Mouse (Mus musculus) WW6 (cell line): ENCODE measurements around the gene Ripor2.

ENCODE experiments used
- DNase-seq: peaks from one replicate; pipeline ENCODE4 v3.0.0-alpha.2; 2013; ENCODE audit warnings: low read depth, low spot score

Gene Ripor2

DNA sequence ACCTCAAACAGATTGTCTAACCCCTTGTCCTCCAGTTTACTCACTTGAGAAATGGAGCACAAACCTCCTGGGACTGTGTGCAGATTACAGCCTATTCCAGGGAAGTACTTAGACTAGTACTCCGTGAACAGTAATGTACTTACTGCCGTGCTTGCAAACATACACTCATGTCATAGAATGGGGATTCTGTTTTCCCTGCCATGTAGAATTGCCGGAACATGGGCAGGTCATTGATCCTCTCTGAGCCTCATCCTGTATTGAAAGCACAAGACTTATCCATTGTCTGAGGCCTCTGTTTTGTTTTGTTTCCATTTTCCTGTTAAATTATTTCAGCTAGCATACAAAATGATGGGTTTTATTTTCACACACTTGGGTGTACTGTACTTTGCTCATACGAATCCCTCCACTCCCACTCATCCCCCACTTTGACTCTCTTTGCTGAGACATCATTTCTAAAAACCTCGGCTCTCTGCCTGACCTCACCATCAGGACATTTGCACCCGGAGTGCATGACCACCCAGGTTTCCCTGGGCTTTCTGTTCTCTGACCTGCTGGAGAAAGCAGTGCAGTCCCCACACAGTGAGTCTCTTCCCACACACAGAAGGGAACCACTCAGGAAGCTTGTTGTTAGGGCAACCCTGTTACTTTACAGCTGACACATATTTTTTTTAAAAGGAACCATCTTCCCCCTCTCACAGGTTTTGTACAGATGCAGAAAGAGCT is 35.2 kb downstream of the Ripor2 start:
- DNase-seq: no peak

GRCm38 (mm10) chr13:24617799-24618130 is 35.8 kb downstream of the Ripor2 start:
- DNase-seq: no peak

DNA sequence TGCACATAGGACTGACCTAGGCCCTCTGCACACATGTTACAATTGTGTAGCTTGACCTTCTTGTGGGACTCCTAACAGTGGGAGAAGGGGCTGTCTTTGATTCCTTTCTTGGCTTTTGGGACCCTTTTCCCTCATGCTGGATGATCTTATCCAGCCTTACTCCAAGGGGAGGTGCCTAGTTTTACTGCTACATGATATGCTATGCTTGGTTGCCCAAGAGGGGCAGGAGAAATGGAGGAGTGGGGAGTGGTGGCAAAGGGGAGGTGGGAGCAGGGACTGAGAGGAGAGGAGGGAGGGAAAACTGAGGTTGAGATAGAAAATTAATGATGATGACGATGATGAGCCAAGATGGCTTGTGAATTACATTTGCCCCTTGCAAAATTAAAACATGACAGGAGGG is 37.7 kb downstream of the Ripor2 start:
- DNase-seq: no peak

DNA sequence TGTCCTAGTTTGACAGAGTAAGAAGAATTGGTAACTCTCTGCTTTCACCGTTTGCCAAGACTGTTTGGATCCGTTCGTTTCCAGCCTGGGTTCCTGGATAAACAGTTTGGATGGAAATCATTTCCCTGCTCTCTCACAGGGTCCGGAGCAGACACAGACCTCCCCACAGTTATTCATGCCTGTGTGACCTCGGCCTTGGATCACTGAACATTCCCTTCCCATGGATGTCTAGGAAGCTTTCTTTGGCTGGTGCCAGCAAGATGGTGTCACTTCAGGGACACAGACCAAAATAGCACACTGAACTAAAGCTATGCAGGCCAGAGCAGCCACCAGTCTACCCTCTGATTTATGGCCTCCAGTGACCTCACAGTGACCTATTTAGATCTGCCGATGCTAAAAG is 38.5 kb downstream of the Ripor2 start:
- no peak for DNase-seq

- DNase-seq: no peak
These were observed 41.6 kb downstream of the Ripor2 start for GRCm38 (mm10) chr13:24623631-24624030.

GRCm38 (mm10) chr13:24625071-24625470 is 43.1 kb downstream of the Ripor2 start:
- DNase-seq: no peak

GRCm38 (mm10) chr13:24626698-24627436 is 44.9 kb downstream of the Ripor2 start:
- DNase-seq: no peak

DNA sequence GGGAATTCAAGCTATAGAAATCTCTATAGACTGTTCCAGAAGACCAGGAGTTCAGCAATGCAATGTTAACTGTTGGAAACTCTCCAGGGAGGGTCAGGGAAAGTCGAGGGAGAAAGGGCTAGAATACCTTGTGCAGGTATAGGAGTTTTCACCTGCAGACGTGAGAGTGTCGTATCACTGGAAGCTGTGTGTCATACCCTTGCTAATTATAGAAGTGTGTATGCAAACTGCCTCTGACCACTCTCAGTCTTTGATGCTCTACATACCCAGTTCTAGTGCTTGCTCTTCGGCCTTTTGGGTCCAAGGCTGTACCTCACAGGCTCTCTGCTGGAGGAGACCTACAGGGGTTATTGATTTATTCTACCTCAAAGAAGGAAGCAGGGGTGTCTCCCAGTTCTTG is 46.2 kb downstream of the Ripor2 start:
- DNase-seq: no peak

- DNase-seq: no peak
These were observed 47.2 kb downstream of the Ripor2 start for GRCm38 (mm10) chr13:24629073-24629621.

- DNase-seq: no peak
These were observed 48.4 kb downstream of the Ripor2 start for GRCm38 (mm10) chr13:24630364-24630763.

DNA sequence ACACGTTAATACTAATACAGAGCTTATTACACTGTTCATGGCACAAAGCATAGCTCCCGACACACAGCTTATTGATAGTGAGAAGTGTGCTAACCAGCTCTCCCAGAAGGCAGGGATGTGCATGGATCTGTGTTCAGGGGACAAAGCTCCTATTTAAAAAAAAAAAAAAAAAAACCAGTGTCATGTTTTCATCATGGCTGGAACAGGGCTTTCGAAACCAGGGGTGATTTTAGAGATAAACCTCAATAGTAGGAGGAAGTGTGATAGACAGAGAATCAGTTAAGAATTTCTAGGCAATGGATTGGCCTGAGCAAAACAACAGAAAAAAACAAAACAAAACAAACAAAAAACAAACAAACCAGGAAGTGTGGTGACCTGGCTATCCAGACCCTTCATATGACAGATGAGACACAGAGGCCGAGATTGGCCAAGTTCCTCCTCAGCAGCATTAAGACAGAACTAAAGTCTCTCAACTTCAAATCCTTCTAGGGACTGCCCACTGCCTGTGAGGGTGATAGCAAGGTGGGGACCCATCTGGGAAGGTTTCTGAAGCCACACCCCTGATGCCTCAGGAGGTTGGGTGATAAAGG is 51.1 kb downstream of the Ripor2 start:
- DNase-seq: no peak

DNA sequence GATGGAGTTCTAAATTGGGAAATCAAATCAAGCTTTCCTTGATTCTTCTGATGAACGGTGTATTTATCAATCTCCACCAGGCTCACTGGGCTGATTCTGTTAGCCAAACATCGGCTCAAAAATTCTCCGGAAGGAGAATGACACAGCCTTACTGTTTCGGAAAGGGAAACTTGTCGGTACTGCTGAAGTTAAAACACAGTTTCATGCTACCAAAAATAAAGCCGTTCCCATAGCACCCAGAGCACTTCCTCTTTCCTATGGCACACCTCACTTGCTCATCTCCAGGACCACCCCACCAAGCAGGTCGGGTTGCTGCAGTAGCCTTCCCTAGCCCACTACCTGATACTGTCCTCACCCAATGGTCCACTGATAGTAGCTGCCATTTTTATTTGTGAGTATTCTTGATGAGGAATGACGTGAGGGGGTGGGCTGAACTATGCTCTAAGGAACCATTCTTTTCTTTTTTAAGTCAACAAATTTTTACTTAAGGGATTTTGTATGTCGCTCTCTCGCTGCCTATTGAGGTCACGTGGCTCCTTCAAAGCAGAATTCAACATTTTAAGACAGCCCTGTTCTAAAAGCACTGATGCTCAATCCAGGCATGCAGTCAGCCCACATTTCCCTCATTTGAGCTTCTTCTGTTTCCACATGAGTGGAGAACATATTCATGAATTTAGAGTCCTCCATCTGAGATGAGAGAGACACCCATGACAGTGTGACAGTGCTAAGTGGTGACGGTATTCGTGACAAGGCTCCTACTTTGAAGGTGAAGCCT is 52.5 kb downstream of the Ripor2 start:
- no peak for DNase-seq

- peak; percentile 16 for DNase-seq
These were observed 56.6 kb downstream of the Ripor2 start for GRCm38 (mm10) chr13:24638371-24639214.

DNA sequence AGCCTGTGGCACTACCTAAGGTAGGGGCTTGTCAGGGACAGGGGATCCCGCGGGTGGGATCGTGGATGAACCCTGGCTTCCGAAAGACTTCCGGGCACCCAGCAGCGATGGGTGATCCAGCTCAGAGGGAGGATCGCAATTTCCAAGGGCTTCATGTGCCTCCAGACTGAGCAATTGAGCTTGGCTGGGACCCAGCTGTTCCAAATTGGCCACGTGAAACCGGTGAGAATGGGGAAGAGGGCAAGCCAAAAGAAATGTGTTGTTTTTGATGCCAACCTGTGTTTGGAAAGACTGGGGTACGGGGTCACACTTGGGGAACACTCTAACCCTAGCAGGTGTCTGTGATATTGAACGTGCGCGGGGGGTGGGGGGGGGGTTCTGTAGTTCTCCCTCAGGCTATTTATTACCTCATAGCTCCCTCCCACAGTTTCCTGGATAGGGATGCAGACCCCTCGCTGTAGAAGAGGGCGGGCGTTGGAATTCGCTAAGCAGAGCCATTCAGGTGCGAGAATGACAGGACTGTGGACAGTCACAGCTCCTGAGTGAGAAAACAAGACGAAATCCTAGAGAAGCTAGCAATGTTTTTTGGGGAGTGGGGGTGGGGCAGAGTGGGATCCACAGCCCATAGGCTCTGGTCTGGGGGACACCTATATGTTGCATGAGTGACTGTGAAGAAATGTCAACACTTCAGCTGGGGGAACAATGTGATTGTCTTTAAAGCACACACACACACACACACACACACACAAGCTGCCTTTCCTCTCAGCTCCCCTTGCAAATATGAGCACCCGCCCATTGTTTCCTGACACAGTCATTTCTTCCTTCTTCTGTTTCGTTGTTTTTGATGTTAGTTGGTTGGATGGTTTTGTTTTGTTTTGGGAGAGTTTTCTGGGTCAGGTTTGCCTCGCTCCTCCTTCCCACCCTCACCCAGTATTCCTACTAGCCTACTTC is 57.5 kb downstream of the Ripor2 start:
- peak; percentile 5 for DNase-seq

- DNase-seq: no peak
These were observed 58.2 kb downstream of the Ripor2 start for GRCm38 (mm10) chr13:24640166-24640560.

- DNase-seq: no peak
These were observed 58.9 kb downstream of the Ripor2 start for GRCm38 (mm10) chr13:24640836-24641385.

- DNase-seq: no peak
These were observed 59.8 kb downstream of the Ripor2 start for GRCm38 (mm10) chr13:24641491-24642430.

GRCm38 (mm10) chr13:24645146-24645545 is 63.2 kb downstream of the Ripor2 start:
- DNase-seq: no peak
